Mouse (Mus musculus) brain, embryonic 14.5 days (tissue): Measurements from ENCODE around the gene Zcchc18. TPM values are rescaled to one million over a fixed set of nuclear protein-coding genes. Genes with fewer than 3 reads are reported as not detected.

Source experiments
- DNase-seq: peaks from one replicate; pipeline ENCODE4 v3.0.0-alpha.2; 2011; ENCODE audit warnings: low read depth
- CTCF ChIP-seq: fragments of 200-500 bp; IDR thresholded peaks from 2 replicates; pipeline ENCODE4 v1.5.1; 2012; ENCODE audit warnings: inconsistent platforms, mild to moderate bottlenecking, moderate library complexity, borderline replicate concordance; ENCODE audit not compliant: insufficient read depth, insufficient read length; ENCODE audit errors: extremely low read depth
- POLR2A ChIP-seq: fragments of 200-500 bp; IDR thresholded peaks from 2 replicates; pipeline ENCODE4 v1.6.1; 2012; ENCODE audit warnings: mild to moderate bottlenecking, inconsistent platforms, borderline replicate concordance; ENCODE audit not compliant: poor library complexity, insufficient read depth, insufficient read length, severe bottlenecking; ENCODE audit errors: extremely low read depth
- polyA plus RNA-seq: library from polyadenylated mRNA; depleted of rRNA; stranded (reverse); fragments of >200 nt; gene quantifications from 2 replicates; pipeline ENCODE4 v1.2.3, GENCODE M21; 2012; rRNA removed

The Zcchc18 gene
- polyA plus RNA-seq, 1 experiment: 149 TPM

- DNase-seq: peak; percentile 88
- TF ChIP-seq CTCF: peak; percentile 56; the same call in 1 of the 2 replicates
- TF ChIP-seq POLR2A: no peak
These were observed 22.2 kb downstream of the Zcchc18 start for GRCm38 (mm10) chrX:137015099-137015709.

GRCm38 (mm10) chrX:137017668-137018067 is 24.7 kb downstream of the Zcchc18 start:
- no peak for TF ChIP-seq POLR2A
- DNase-seq: no peak

GRCm38 (mm10) chrX:137019310-137019709 is 26.4 kb downstream of the Zcchc18 start:
- TF ChIP-seq POLR2A (no peak), CTCF (peak; percentile 67; the same call in 1 of the 2 replicates)
- DNase-seq: peak; percentile 74

GRCm38 (mm10) chrX:137030916-137031315 is 38.0 kb downstream of the Zcchc18 start:
- no peak for DNase-seq
- no peak for TF ChIP-seq POLR2A
- TF ChIP-seq CTCF: no peak

GRCm38 (mm10) chrX:137031726-137032125 is 38.8 kb downstream of the Zcchc18 start:
- no peak for TF ChIP-seq POLR2A
- no peak for TF ChIP-seq CTCF
- DNase-seq: no peak

GRCm38 (mm10) chrX:137034322-137034721 is 41.4 kb downstream of the Zcchc18 start:
- TF ChIP-seq CTCF (no peak), POLR2A (no peak)

GRCm38 (mm10) chrX:137037470-137037999 is 44.6 kb downstream of the Zcchc18 start:
- DNase-seq: no peak
- TF ChIP-seq CTCF (no peak), POLR2A (no peak)

More at GRCm38 (mm10) chrX:137034322-137034721, 41.4 kb downstream of the Zcchc18 start:
- no peak for DNase-seq

- no peak for TF ChIP-seq POLR2A
- no peak for TF ChIP-seq CTCF
- DNase-seq: peak; percentile 95
These were observed 45.1 kb downstream of the Zcchc18 start, which contains the start of gene Slc25a53 for GRCm38 (mm10) chrX:137038000-137038483. TSS of gene Slc25a53 (minus strand) at chrX:137038302.

GRCm38 (mm10) chrX:137038502-137038901 is 45.5 kb downstream of the Zcchc18 start:
- DNase-seq: no peak

More at GRCm38 (mm10) chrX:137038502-137038901, 45.5 kb downstream of the Zcchc18 start:
- TF ChIP-seq CTCF (no peak), POLR2A (no peak)

Other genes starting within 250 kb of the Zcchc18 start
- gene Morf4l2, start 249.5 kb upstream of the Zcchc18 start, polyA plus RNA-seq: 369 and 380 TPM in 2 replicates
- gene Glra4, start 213.0 kb upstream of the Zcchc18 start, polyA plus RNA-seq: 0.04 and 0.05 TPM in 2 replicates
- gene Plp1, start 170.5 kb upstream of the Zcchc18 start, polyA plus RNA-seq: 17.0 and 17.2 TPM in 2 replicates
- 6.7 and 13.7 TPM in 2 replicates for gene Rab9b, start 124.4 kb upstream of the Zcchc18 start, polyA plus RNA-seq
- gene H2bfm, start 65.8 kb upstream of the Zcchc18 start, polyA plus RNA-seq: not detected in 2 replicates
- 38.7 and 46.3 TPM in 2 replicates for gene Tmsb15b2, start 17.7 kb upstream of the Zcchc18 start, polyA plus RNA-seq
- 10.1 and 13.8 TPM in 2 replicates for gene Tmsb15l, start 16.3 kb upstream of the Zcchc18 start, polyA plus RNA-seq
- gene Tmsb15b1, start 16.3 kb upstream of the Zcchc18 start, polyA plus RNA-seq: 12.8 and 19.7 TPM in 2 replicates
- 20.5 and 27.1 TPM in 2 replicates for gene Slc25a53, start 45.1 kb downstream of the Zcchc18 start, polyA plus RNA-seq
- 2.2 and 3.9 TPM in 2 replicates for gene Fam199x, start 56.4 kb downstream of the Zcchc18 start, polyA plus RNA-seq
- not detected in 2 replicates for gene Esx1, start 128.9 kb downstream of the Zcchc18 start, polyA plus RNA-seq